Mouse (Mus musculus): ENCODE data around the gene Mllt6.

Gene Mllt6

GRCm38 (mm10) chr11:97669268-97669667 is 6.1 kb downstream of the Mllt6 start:
- peak in 1 of 2 experiments; percentile 52 for DNase-seq

GRCm38 (mm10) chr11:97669829-97670228 is 6.6 kb downstream of the Mllt6 start:
- DNase-seq, result peak; percentile 70 to 80

GRCm38 (mm10) chr11:97670234-97671176 is 7.3 kb downstream of the Mllt6 start:
- DNase-seq, result peak in 1 of 2 experiments; percentile 26

- no peak for DNase-seq
Observed at GRCm38 (mm10) chr11:97671177-97671527, 7.9 kb downstream of the Mllt6 start.

- no peak for DNase-seq
Observed at GRCm38 (mm10) chr11:97673148-97673547, 9.9 kb downstream of the Mllt6 start.

DNA sequence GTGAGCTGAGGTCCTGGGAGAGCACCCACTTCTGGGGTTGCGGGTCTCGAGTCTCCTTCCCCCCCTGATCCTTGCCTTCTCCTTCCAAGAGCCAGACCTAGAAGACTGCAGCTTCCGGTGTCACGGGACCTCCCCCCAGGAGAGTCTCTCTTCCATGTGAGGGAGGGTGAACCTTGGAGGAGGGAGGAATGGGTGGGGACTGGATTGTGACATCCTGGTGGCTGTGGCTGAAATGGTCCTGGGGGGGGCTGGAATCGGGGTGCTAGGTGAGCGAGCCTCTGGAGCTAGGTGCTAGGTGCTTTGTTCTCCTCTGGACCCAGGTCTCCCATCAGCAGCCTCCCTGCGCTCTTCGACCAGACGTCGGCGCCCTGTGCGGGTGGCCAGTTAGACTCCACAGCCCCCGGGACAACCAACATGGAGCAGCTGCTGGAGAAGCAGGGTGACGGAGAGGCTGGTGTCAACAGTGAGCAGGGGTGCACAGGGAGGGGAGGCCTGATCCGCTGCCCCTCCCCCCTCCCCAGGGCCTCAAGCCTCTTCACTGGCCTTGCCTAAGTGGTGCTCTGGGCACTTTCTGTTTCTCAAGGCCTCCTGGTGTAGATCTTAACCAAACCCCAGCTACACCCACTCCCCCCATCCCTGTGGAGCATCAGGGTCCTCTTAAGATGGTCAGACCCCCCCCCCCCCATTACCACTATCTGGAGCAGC is 13.0 kb downstream of the Mllt6 start:
- no peak for DNase-seq

GRCm38 (mm10) chr11:97677381-97677780 is 14.2 kb downstream of the Mllt6 start:
- no peak for DNase-seq

- no peak for DNase-seq
Observed at GRCm38 (mm10) chr11:97677842-97678241, 14.6 kb downstream of the Mllt6 start.

- no peak for DNase-seq
Observed at GRCm38 (mm10) chr11:97678301-97678700, 15.1 kb downstream of the Mllt6 start.

DNA sequence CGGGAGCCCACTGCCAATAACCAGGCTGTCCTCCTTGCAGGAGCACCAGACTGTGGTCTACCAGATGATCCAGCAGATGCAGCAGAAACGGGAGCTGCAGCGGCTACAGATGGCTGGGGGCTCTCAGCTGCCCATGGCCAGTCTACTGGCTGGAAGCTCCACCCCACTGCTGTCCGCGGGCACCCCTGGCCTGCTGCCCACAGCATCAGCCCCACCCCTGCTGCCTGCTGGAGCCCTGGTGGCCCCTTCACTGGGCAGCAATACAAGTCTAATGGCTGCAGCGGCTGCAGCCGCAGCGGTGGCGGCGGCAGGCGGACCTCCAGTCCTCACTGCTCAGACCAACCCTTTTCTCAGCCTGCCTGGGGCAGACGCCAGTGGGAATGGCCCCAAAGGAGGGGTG is 17.2 kb downstream of the Mllt6 start:
- no peak for DNase-seq

DNA sequence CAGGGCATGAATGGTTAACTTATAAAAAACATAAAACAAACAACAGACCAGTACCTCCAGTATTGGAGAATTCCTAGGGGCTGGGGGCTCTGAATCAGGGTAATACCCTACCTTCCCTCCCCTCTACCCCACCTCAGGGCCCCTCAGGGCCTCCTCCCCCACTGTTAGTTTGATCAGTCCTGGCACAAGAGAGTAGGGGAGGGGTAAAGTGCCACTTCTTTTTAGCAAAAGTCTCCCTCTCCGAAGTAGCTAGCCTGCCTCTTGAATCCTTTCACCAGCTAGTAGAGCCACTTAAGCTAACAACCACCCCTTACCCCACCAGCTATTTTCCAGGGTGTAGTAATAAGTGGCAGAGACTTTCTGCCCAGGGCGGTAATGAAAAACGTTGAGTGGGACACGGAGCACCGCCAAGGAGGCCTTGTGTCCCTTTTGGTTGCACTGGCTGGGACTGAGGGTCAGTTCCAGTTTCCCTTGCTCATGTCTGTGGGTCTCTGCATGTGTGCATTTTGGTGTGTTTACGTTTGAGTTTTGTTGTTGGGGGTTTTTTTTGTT is 19.4 kb downstream of the Mllt6 start:
- no peak for DNase-seq

GRCm38 (mm10) chr11:97684063-97684680 is 21.0 kb downstream of the Mllt6 start:
- DNase-seq, result no peak

- DNase-seq, result no peak
Observed at GRCm38 (mm10) chr11:97684766-97685165, 21.6 kb downstream of the Mllt6 start.

- peak; percentile 96 to 99 for DNase-seq
Observed at GRCm38 (mm10) chr11:97685613-97686321, 22.6 kb downstream of the Mllt6 start, which contains the start of gene Cisd3. TSS of gene Cisd3 (plus strand) at chr11:97685826.

DNA sequence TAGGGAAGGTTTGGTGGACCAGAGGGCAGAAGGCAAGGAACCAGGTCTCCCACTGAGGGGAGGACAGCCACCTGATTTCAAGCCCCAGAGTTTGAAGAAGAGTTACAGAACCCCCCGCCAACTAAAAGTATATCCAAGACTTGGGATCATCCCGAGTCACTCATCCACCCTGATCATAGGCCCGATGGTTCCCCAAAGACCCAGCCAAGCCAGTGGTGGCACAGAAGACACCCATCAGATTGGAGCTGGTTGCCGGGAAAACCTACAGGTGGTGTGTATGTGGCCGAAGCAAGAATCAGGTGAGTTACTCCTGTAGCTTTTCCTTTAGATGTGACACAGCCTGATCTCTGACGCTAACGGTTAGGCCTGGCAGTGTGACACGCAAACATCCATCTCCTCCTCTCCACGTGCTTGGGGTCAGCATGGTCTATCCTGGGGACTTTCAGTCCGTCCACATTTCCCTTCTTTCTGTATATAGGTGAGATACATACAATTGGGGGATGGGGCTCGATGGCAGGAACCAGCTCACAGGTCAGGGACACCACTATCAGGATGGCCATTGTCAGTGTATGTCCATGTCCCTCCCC is 23.2 kb downstream of the Mllt6 start:
- DNase-seq, result no peak

GRCm38 (mm10) chr11:97687061-97687460 is 23.8 kb downstream of the Mllt6 start:
- DNase-seq, result peak; percentile 41 to 77

- peak in 1 of 2 experiments; percentile 69 for DNase-seq
Observed at GRCm38 (mm10) chr11:97689861-97690260, 26.6 kb downstream of the Mllt6 start.

- no peak for DNase-seq
Observed at GRCm38 (mm10) chr11:97694435-97694834, 31.2 kb downstream of the Mllt6 start.

GRCm38 (mm10) chr11:97694921-97695711 is 31.9 kb downstream of the Mllt6 start:
- DNase-seq, result peak in 1 of 2 experiments; percentile 62

GRCm38 (mm10) chr11:97695712-97696401 is 32.6 kb downstream of the Mllt6 start:
- DNase-seq, result no peak

All from kidney, postnatal 25 days (tissue).